Mouse (Mus musculus): ENCODE data around the gene Lpar3.

The Lpar3 gene

GRCm38 (mm10) chr3:146220776-146221486, at the start of gene Lpar3:
Lpar3 (plus strand) TSS chr3:146220963.
- no peak for DNase-seq (ENCODE audit: low spot score)

GRCm38 (mm10) chr3:146173030-146173429, 47.7 kb upstream of the Lpar3 start:
- DNase-seq (ENCODE audit: low spot score), result no peak

DNA sequence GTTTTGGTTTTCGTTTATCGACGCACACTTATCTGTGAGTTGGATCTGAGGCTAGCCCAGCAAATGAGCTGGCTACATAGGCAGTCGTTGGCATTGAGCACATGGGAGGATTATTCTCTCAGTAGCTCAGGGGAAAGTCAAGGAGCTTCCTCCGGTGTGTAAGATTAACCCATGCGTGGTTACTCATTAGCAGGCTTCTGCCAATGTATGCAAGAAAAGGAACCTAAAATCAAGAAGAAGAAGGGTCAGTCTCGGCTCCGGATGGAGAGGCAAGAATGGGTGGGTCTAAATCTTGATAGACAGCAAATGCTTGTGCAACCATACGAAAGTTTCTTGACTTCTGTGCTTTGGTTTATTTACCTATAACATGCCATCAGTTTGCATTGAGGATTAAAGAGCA, 46.5 kb upstream of the Lpar3 start:
- DNase-seq (ENCODE audit: low spot score), result no peak

DNA sequence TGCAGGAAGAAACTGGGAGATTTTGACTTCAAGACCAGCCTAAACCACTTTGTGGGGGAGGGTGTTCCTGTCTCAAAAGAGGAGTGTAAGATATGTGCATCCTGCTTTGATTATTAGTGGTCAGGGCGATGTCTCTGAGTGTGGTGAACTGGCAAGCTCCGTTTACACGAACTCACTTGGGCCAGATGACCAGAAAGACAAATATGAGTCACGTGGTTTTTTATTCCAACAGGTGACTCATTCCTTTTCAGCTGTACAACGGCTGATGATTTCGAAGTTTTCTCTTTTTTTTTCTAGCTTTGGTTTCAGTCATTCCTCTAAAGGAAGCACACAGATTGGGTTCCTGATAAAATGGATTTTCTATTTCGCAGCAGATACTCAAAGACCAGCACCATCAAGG, 43.5 kb upstream of the Lpar3 start:
- DNase-seq (ENCODE audit: low spot score), result no peak

- peak; percentile 72 for DNase-seq (ENCODE audit: low spot score)
Observed at GRCm38 (mm10) chr3:146177748-146178582, 42.8 kb upstream of the Lpar3 start.

GRCm38 (mm10) chr3:146180341-146180740, 40.4 kb upstream of the Lpar3 start:
- no peak for DNase-seq (ENCODE audit: low spot score)

DNA sequence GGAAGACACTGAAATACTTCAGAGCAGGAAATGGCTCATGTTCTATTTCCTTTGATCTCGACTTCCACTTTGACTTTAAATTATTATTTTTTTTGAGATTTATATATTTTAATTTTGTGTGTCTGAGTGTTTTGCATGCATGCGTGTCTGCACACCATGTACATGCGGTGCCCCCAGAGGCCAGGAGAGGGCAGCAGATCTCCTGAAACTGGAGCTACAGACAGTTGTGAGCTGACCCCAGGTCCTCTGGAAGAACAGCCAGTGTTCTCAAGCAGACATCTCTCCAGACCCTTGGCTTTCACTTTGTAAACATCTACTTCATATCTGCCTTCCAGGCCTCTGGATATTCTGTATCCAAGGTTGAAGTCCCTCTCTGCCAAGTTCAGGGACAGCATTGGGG, 39.8 kb upstream of the Lpar3 start:
- no peak for DNase-seq (ENCODE audit: low spot score)

DNA sequence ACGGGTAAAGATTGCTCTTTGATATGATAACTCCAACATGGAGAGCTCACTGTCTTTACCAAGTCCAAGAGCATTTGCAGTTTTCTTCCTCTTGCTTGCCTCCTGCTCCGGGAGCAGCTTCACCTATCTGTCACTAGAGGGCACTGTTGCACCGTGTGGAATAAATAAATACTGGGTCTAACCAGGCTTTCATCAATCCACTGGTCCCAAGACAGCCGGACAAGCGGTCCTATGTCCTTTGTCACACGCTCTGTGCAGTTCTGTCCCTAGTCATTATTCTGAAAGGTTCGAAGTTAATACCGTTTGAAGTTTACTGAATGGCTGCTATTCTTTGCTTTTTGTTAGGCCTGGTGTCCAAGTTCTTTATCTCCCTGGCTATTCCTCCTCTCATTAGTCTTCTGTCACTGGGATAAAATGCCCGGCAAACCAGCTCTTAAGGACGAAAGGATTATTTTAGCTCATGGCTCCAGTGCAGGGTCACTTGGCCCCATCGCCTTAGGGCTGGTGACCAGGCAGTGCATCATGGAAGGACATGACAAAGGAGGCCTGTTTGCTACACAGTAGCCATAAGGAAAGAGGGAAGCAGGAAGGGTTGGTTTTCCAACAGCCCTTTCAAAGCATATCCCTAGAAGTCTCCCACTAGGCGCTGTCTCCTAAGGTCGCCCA, 35.6 kb upstream of the Lpar3 start:
- DNase-seq (ENCODE audit: low spot score), result peak; percentile 77

- no peak for DNase-seq (ENCODE audit: low spot score)
Observed at GRCm38 (mm10) chr3:146186033-146186432, 34.7 kb upstream of the Lpar3 start.

- DNase-seq (ENCODE audit: low spot score), result no peak
Observed at GRCm38 (mm10) chr3:146189933-146190332, 30.8 kb upstream of the Lpar3 start.

DNA sequence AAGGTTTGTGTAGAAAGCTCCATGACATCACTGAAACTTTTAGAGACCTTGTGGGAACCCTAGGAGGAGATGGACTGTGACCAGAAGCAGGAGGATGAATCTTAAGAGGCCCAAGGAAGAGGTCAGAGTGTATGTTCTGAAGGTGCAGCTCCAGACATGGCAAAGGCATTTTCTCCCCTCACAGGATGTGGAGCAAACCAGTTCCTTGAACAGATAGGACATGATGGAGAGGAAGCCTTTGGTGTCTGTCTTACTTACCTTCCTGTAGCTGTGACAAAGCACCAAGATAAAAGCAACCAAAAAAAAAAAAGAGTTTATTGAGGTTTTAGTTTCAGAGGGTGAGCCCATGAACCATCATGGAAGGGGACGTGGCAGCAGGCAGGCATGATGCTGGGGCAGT, 28.3 kb upstream of the Lpar3 start:
- DNase-seq (ENCODE audit: low spot score), result no peak

GRCm38 (mm10) chr3:146195153-146195552, 25.6 kb upstream of the Lpar3 start:
- no peak for DNase-seq (ENCODE audit: low spot score)

DNA sequence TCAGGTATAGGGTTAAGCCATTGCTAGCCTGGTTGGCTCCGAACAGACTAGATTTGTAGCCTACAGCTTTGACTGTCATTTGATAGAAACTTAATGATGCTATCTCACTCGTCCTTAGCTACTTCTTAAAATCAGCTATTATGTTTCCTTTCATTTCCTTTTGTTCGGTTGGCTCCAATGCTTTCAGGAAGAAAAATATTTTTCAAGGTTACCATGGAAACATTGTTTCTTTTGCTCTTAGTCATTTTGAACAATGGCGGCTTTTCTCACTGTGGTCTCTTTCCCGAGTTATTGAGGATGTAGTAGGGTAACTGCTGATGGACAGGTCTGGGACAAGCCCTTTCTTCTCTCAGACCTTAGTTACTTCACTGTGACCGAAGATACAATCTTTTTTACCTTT, 24.5 kb upstream of the Lpar3 start:
- DNase-seq (ENCODE audit: low spot score), result no peak

- DNase-seq (ENCODE audit: low spot score), result no peak
Observed at GRCm38 (mm10) chr3:146196780-146197743, 23.7 kb upstream of the Lpar3 start.

- DNase-seq (ENCODE audit: low spot score), result no peak
Observed at GRCm38 (mm10) chr3:146197785-146198184, 23.0 kb upstream of the Lpar3 start.

- DNase-seq (ENCODE audit: low spot score), result no peak
Observed at GRCm38 (mm10) chr3:146198803-146199481, 21.8 kb upstream of the Lpar3 start.

- no peak for DNase-seq (ENCODE audit: low spot score)
Observed at GRCm38 (mm10) chr3:146199486-146199885, 21.3 kb upstream of the Lpar3 start.

GRCm38 (mm10) chr3:146204375-146204774, 16.4 kb upstream of the Lpar3 start:
- no peak for DNase-seq (ENCODE audit: low spot score)

GRCm38 (mm10) chr3:146205305-146205704, 15.5 kb upstream of the Lpar3 start:
- no peak for DNase-seq (ENCODE audit: low spot score)

DNA sequence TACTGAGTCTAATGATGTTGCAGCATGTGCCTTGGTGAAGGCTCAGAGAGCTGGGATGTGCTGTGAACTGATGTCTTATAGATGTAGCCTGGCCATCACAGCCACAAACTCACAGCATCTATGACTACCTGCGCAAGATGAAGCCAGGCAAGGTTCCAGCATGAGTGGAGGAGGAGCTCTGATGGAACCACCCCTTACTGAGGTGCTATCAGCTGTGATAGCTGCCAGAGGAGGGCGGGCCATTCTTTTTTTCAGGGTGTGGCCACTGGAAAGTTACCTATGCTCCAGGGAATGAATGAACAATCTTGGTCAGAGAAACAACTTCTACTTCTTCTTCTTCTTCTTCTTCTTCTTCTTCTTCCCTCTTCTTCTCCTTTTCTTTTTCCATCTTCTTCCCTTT, 14.1 kb upstream of the Lpar3 start:
- DNase-seq (ENCODE audit: low spot score), result no peak

DNA sequence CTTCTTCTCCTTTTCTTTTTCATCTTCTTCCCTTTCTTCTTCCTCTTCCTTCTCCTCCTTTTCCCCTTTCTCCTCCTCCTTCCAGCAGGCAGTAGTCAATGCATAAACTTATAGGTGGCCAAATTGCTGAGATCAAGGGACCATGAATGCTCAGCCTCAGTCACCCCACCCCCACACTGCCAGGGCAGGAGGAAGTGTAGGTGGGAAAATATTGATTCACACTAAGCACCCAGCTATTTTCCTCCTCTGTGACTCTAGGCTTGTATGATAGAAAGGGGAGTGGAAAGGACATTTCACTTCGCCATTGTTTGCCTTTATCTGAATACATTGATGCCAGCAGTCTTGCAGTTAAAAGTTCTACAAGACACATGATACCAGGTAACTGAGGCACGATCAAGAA, 13.3 kb upstream of the Lpar3 start:
- no peak for DNase-seq (ENCODE audit: low spot score)
